Mouse (Mus musculus): ENCODE measurements around the gene Olfr1378. TPM values are rescaled to one million over a fixed set of nuclear protein-coding genes. Genes with fewer than 3 reads are reported as not detected.

The Olfr1378 gene
- polyA plus RNA-seq, 1 experiment from 2014 or later, result not detected

DNA sequence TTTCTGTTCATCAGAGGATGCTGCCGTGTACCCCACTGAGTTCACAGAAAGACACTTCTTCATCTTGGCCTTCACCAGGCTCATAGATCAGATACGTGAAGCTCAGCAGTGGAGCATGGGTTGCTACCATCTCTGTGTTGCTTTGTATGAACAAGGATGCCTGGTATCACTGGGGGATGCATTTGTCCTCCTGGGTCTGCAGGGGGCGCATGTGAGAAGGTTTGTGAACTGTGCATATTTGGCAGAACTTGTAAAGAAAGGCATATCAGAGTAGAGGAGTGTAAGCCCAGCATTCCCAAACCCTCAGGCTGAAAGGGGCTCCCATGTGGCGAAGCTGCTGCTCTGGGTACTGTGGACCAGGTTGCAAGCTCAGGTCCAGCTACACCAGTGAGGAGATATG lies 10.9 kb downstream of the Olfr1378 start:
- no peak for ATAC-seq (ENCODE audit: low FRiP score)
- no peak overlapping the region for H3K4me2 ChIP-seq
- H3K9ac ChIP-seq, result no peak overlapping the region
- no peak overlapping the region for H3K4me3 ChIP-seq
- no peaks in the 10 kb centered on the region for H3K27me3 ChIP-seq
- no peaks in the 10 kb centered on the region for H3K4me1 ChIP-seq (replicated peaks)
- no peaks in the 10 kb centered on the region for H3K9me3 ChIP-seq
- no peak overlapping the region for H3K27ac ChIP-seq
- H3K36me3 ChIP-seq, result no peaks in the 10 kb centered on the region
- WGBS, result 74% methylated on average over 4 of the region's 4 CpGs

DNA sequence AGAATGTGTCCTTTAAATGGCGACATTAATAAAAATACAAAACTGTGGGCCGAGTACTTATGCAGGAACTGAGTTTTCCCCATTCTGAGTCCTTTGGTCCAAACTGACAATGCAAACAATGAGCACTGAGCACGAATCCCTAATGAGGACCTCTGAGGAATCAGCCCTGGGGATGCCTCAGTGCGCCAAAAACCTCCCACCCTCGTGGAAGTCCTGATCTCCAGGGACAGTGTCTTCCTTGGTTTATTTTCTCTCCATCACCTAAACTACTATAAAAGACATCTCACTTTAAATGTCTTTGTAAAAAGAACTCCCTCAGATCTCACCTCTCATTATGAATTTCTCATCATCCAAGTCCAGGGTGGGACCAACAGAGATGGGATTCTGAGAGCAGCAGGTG lies 15.3 kb downstream of the Olfr1378 start, which contains the start of gene Olfr1377:
Gene Olfr1377, plus strand, starts transcription at position 301 of the 400 bp plus-strand sequence.
- H3K4me2 ChIP-seq, result no peak within 1 kb of the TSS
- no peak within 1 kb of the TSS for H3K4me3 ChIP-seq
- no peaks in the 10 kb centered on the region for H3K36me3 ChIP-seq
- no peak within 1 kb of the TSS for H3K9ac ChIP-seq
- H3K9me3 ChIP-seq, result no peaks in the 10 kb centered on the region
- WGBS, result 65% methylated on average over 5 of the region's 5 CpGs
- H3K4me1 ChIP-seq (replicated peaks), result no peaks in the 10 kb centered on the region
- no peak within 1 kb of the TSS for H3K27ac ChIP-seq
- H3K27me3 ChIP-seq, result no peaks in the 10 kb centered on the region
- ATAC-seq (ENCODE audit: low FRiP score), result no peak

- 80% methylated on average over 5 of the region's 5 CpGs for WGBS
- Histone ChIP-seq H3K36me3 (no peaks in the 10 kb centered on the region), H3K4me3 (no peak within 1 kb of the TSS), H3K4me1 (replicated peaks) (no peaks in the 10 kb centered on the region), H3K27me3 (no peaks in the 10 kb centered on the region), H3K9ac (no peak within 1 kb of the TSS), H3K27ac (no peak within 1 kb of the TSS), H3K4me2 (no peak within 1 kb of the TSS), H3K9me3 (no peaks in the 10 kb centered on the region)
- ATAC-seq (ENCODE audit: low FRiP score), result no peak
These were observed 37.0 kb downstream of the Olfr1378 start, which contains the start of gene Olfr51 for GRCm38 (mm10) chr11:51003296-51003695. Gene Olfr51 (plus strand): TSS chr11:51003596.

DNA sequence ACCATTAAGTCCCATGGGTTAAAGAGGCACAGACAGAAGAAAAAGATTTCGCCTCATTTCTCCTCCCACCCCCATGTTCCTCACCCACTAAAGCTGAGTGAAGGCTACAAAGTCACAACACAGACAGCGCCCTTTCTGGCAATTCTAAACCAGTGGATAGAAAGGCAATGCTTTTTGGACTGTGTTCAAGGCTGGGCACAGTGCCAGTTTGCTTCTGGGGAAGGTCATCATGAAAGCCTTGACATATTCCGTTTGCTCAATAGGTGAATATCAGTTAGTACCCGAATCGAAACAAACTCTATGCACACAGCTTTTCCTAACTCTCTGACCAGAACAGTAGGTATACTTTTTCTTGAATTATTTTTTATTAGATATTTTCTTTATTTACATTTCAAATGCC lies 45.5 kb downstream of the Olfr1378 start:
- Histone ChIP-seq H3K27ac (no peak overlapping the region), H3K36me3 (no peaks in the 10 kb centered on the region), H3K4me1 (replicated peaks) (no peaks in the 10 kb centered on the region), H3K9ac (no peak overlapping the region), H3K27me3 (no peaks in the 10 kb centered on the region), H3K9me3 (no peaks in the 10 kb centered on the region), H3K4me2 (no peak overlapping the region), H3K4me3 (no peak overlapping the region)
- 74% methylated on average over 5 of the region's 5 CpGs for WGBS
- ATAC-seq (ENCODE audit: low FRiP score), result no peak

DNA sequence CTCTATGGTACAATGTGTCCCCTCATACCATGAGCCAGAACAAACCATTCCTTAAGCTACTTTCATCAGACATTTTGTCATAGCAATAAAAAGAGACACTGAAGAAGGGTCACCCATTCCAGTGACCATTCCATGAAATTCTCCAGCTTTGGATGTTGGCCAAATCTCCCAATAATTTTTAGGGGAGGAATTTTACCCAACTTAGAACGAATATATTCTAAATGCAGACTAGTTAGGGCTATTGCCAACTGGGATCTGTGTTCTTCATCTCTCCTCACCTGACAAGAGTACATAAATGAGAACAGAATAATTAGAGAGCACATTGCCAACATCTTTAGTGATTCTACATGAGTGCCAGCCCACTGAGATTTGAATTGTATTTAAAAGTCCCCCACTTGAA lies 47.6 kb downstream of the Olfr1378 start, which contains the start of gene Olfr54:
Gene Olfr54, plus strand, starts transcription at position 301 of the 400 bp plus-strand sequence.
- no peaks in the 10 kb centered on the region for H3K4me1 ChIP-seq (replicated peaks)
- H3K4me2 ChIP-seq, result no peak within 1 kb of the TSS
- no peaks in the 10 kb centered on the region for H3K9me3 ChIP-seq
- WGBS, result 76% methylated on average over 1 of the region's 1 CpGs
- H3K27me3 ChIP-seq, result no peaks in the 10 kb centered on the region
- no peak within 1 kb of the TSS for H3K9ac ChIP-seq
- H3K27ac ChIP-seq, result no peak within 1 kb of the TSS
- ATAC-seq (ENCODE audit: low FRiP score), result no peak
- no peaks in the 10 kb centered on the region for H3K36me3 ChIP-seq
- H3K4me3 ChIP-seq, result no peak within 1 kb of the TSS

- Histone ChIP-seq H3K36me3 (no peaks in the 10 kb centered on the region), H3K9me3 (no peaks in the 10 kb centered on the region), H3K27ac (no peak overlapping the region), H3K4me1 (replicated peaks) (no peaks in the 10 kb centered on the region), H3K9ac (no peak overlapping the region), H3K27me3 (no peaks in the 10 kb centered on the region), H3K4me3 (no peak overlapping the region), H3K4me2 (no peak overlapping the region)
- 62% methylated on average over 2 of the region's 2 CpGs for WGBS
- ATAC-seq (ENCODE audit: low FRiP score), result no peak
These were observed 50.0 kb downstream of the Olfr1378 start for GRCm38 (mm10) chr11:51016341-51016740.

Other genes with a start within 250 kb of the Olfr1378 start
- 53.1 and 55.6 TPM in 2 replicates for gene Zfp354c, start 138.8 kb upstream of the Olfr1378 start, polyA plus RNA-seq (2015; fragmentation: Nextera tagmentation; extraction: Ambion mirVana)
- gene Zfp879, start 125.0 kb upstream of the Olfr1378 start, polyA plus RNA-seq (2015; fragmentation: Nextera tagmentation; extraction: Ambion mirVana), result 0.86 and 1.5 TPM in 2 replicates
- gene Grm6, start 115.8 kb upstream of the Olfr1378 start, polyA plus RNA-seq (2015; fragmentation: Nextera tagmentation; extraction: Ambion mirVana), result not detected in 2 replicates
- 13.2 and 13.3 TPM in 2 replicates for gene Zfp454, start 78.9 kb upstream of the Olfr1378 start, polyA plus RNA-seq (2015; fragmentation: Nextera tagmentation; extraction: Ambion mirVana)
- 44.6 and 46.2 TPM in 2 replicates for gene Zfp2, start 50.4 kb upstream of the Olfr1378 start, polyA plus RNA-seq (2015; fragmentation: Nextera tagmentation; extraction: Ambion mirVana)
- gene Zfp354b, start 34.9 kb upstream of the Olfr1378 start, polyA plus RNA-seq (2015; fragmentation: Nextera tagmentation; extraction: Ambion mirVana), result 3.4 and 4.3 TPM in 2 replicates
- not detected in 2 replicates for gene 4933414I15Rik, start 22.8 kb upstream of the Olfr1378 start, polyA plus RNA-seq (2015; fragmentation: Nextera tagmentation; extraction: Ambion mirVana)
- gene Prop1, start 12.8 kb upstream of the Olfr1378 start, polyA plus RNA-seq (2015; fragmentation: Nextera tagmentation; extraction: Ambion mirVana), result not detected in 2 replicates
- gene Olfr1377, start 15.4 kb downstream of the Olfr1378 start, polyA plus RNA-seq (2015; fragmentation: Nextera tagmentation; extraction: Ambion mirVana), result not detected in 2 replicates
- not detected in 2 replicates for gene Olfr51, start 37.1 kb downstream of the Olfr1378 start, polyA plus RNA-seq (2015; fragmentation: Nextera tagmentation; extraction: Ambion mirVana)
- not detected in 2 replicates for gene Olfr54, start 47.7 kb downstream of the Olfr1378 start, polyA plus RNA-seq (2015; fragmentation: Nextera tagmentation; extraction: Ambion mirVana)
- gene Olfr1375, start 81.6 kb downstream of the Olfr1378 start, polyA plus RNA-seq (2015; fragmentation: Nextera tagmentation; extraction: Ambion mirVana), result not detected in 2 replicates
- gene Zfp354a, start 92.7 kb downstream of the Olfr1378 start, polyA plus RNA-seq (2015; fragmentation: Nextera tagmentation; extraction: Ambion mirVana), result 11.2 and 13.0 TPM in 2 replicates